Mouse (Mus musculus): Measurements from ENCODE around the gene Cav1. TPM values are rescaled to one million over a fixed set of nuclear protein-coding genes. Genes with fewer than 3 reads are reported as not detected.
A peak's percentile ranks its signal among the peaks of the same experiment; 100 is the strongest.

Cav1 gene
- polyA plus RNA-seq (2015; fragmentation: Nextera tagmentation; extraction: Ambion mirVana), result 5.4 and 8.1 TPM in 2 replicates

- H3K27me3 ChIP-seq (ENCODE audit: control insufficient read depth, insufficient read depth, low read depth, low read length), result peaks cover 20% of the 10 kb centered on the region
These were observed at the start of gene Cav1 for GRCm38 (mm10) chr6:17305954-17306601. Gene Cav1, plus strand, starts transcription at chr6:17306335.

GRCm38 (mm10) chr6:17258142-17258541, 48.0 kb upstream of the Cav1 start:
- H3K9me3 ChIP-seq (replicated peaks; ENCODE audit: control insufficient read depth, low read length), result no peaks in the 10 kb centered on the region
- no peaks in the 10 kb centered on the region for H3K27me3 ChIP-seq (ENCODE audit: control insufficient read depth, insufficient read depth, low read depth, low read length)
- no peaks in the 10 kb centered on the region for H3K36me3 ChIP-seq (ENCODE audit: control insufficient read depth, insufficient read depth)
- H3K4me1 ChIP-seq (ENCODE audit: control insufficient read depth, low read depth, low read length), result no peaks in the 10 kb centered on the region
- no peak for ATAC-seq (ENCODE audit: low read depth)
- H3K9ac ChIP-seq (ENCODE audit: low read depth, low read length), result no peak overlapping the region
- H3K27ac ChIP-seq (ENCODE audit: low read length), result no peak overlapping the region
- H3K4me2 ChIP-seq (ENCODE audit: low read depth, low read length), result no peak overlapping the region
- 58% methylated on average over 1 of the region's 1 CpGs for WGBS (ENCODE audit: insufficient replicate concordance)
- H3K4me3 ChIP-seq (ENCODE audit: low read depth, low read length), result no peak overlapping the region

More at GRCm38 (mm10) chr6:17305954-17306601, at the start of gene Cav1:
- peak; percentile 53; the same call in 1 of the 2 replicates for ATAC-seq (ENCODE audit: low read depth)
- Histone ChIP-seq H3K27ac (ENCODE audit: low read length) (no peak within 1 kb of the TSS), H3K4me2 (ENCODE audit: low read depth, low read length) (peak within 1 kb of the TSS; percentile 65), H3K9me3 (replicated peaks; ENCODE audit: control insufficient read depth, low read length) (no peaks in the 10 kb centered on the region), H3K36me3 (ENCODE audit: control insufficient read depth, insufficient read depth) (no peaks in the 10 kb centered on the region), H3K4me3 (ENCODE audit: low read depth, low read length) (peak within 1 kb of the TSS; percentile 51), H3K4me1 (ENCODE audit: control insufficient read depth, low read depth, low read length) (no peaks in the 10 kb centered on the region), H3K9ac (ENCODE audit: low read depth, low read length) (no peak within 1 kb of the TSS)
- 1% methylated on average over 26 of the region's 26 CpGs for WGBS (ENCODE audit: insufficient replicate concordance)

GRCm38 (mm10) chr6:17258911-17259310, 47.2 kb upstream of the Cav1 start:
- H3K27ac ChIP-seq (ENCODE audit: low read length), result no peak overlapping the region
- no peak for ATAC-seq (ENCODE audit: low read depth)
- WGBS (ENCODE audit: insufficient replicate concordance), result 65% methylated on average over 1 of the region's 1 CpGs

GRCm38 (mm10) chr6:17262786-17263185, 43.3 kb upstream of the Cav1 start:
- Histone ChIP-seq H3K4me3 (ENCODE audit: low read depth, low read length) (no peak overlapping the region), H3K27me3 (ENCODE audit: control insufficient read depth, insufficient read depth, low read depth, low read length) (no peaks in the 10 kb centered on the region), H3K9ac (ENCODE audit: low read depth, low read length) (no peak overlapping the region), H3K4me2 (ENCODE audit: low read depth, low read length) (no peak overlapping the region), H3K27ac (ENCODE audit: low read length) (no peak overlapping the region), H3K36me3 (ENCODE audit: control insufficient read depth, insufficient read depth) (no peaks in the 10 kb centered on the region), H3K9me3 (replicated peaks; ENCODE audit: control insufficient read depth, low read length) (no peaks in the 10 kb centered on the region), H3K4me1 (ENCODE audit: control insufficient read depth, low read depth, low read length) (no peaks in the 10 kb centered on the region)
- 38% methylated on average over 2 of the region's 2 CpGs for WGBS (ENCODE audit: insufficient replicate concordance)
- no peak for ATAC-seq (ENCODE audit: low read depth)

More at GRCm38 (mm10) chr6:17258911-17259310, 47.2 kb upstream of the Cav1 start:
- no peaks in the 10 kb centered on the region for H3K4me1 ChIP-seq (ENCODE audit: control insufficient read depth, low read depth, low read length)
- H3K36me3 ChIP-seq (ENCODE audit: control insufficient read depth, insufficient read depth), result no peaks in the 10 kb centered on the region
- no peak overlapping the region for H3K9ac ChIP-seq (ENCODE audit: low read depth, low read length)
- H3K27me3 ChIP-seq (ENCODE audit: control insufficient read depth, insufficient read depth, low read depth, low read length), result no peaks in the 10 kb centered on the region
- no peak overlapping the region for H3K4me2 ChIP-seq (ENCODE audit: low read depth, low read length)
- H3K9me3 ChIP-seq (replicated peaks; ENCODE audit: control insufficient read depth, low read length), result no peaks in the 10 kb centered on the region
- no peak overlapping the region for H3K4me3 ChIP-seq (ENCODE audit: low read depth, low read length)

- Histone ChIP-seq H3K36me3 (ENCODE audit: control insufficient read depth, insufficient read depth) (no peaks in the 10 kb centered on the region), H3K4me2 (ENCODE audit: low read depth, low read length) (no peak overlapping the region), H3K4me1 (ENCODE audit: control insufficient read depth, low read depth, low read length) (no peaks in the 10 kb centered on the region), H3K27me3 (ENCODE audit: control insufficient read depth, insufficient read depth, low read depth, low read length) (no peaks in the 10 kb centered on the region), H3K9ac (ENCODE audit: low read depth, low read length) (no peak overlapping the region), H3K9me3 (replicated peaks; ENCODE audit: control insufficient read depth, low read length) (no peaks in the 10 kb centered on the region), H3K27ac (ENCODE audit: low read length) (no peak overlapping the region), H3K4me3 (ENCODE audit: low read depth, low read length) (no peak overlapping the region)
- 30% methylated on average over 4 of the region's 4 CpGs for WGBS (ENCODE audit: insufficient replicate concordance)
- no peak for ATAC-seq (ENCODE audit: low read depth)
These were observed 41.1 kb upstream of the Cav1 start for GRCm38 (mm10) chr6:17265043-17265442.

GRCm38 (mm10) chr6:17266466-17266865, 39.7 kb upstream of the Cav1 start:
- Histone ChIP-seq H3K4me2 (ENCODE audit: low read depth, low read length) (no peak overlapping the region), H3K4me1 (ENCODE audit: control insufficient read depth, low read depth, low read length) (no peaks in the 10 kb centered on the region), H3K27ac (ENCODE audit: low read length) (no peak overlapping the region), H3K27me3 (ENCODE audit: control insufficient read depth, insufficient read depth, low read depth, low read length) (no peaks in the 10 kb centered on the region), H3K9ac (ENCODE audit: low read depth, low read length) (no peak overlapping the region), H3K9me3 (replicated peaks; ENCODE audit: control insufficient read depth, low read length) (no peaks in the 10 kb centered on the region), H3K4me3 (ENCODE audit: low read depth, low read length) (no peak overlapping the region), H3K36me3 (ENCODE audit: control insufficient read depth, insufficient read depth) (no peaks in the 10 kb centered on the region)
- 51% methylated on average over 3 of the region's 3 CpGs for WGBS (ENCODE audit: insufficient replicate concordance)
- ATAC-seq (ENCODE audit: low read depth), result no peak

GRCm38 (mm10) chr6:17278366-17278765, 27.8 kb upstream of the Cav1 start:
- no peak overlapping the region for H3K27ac ChIP-seq (ENCODE audit: low read length)
- no peak overlapping the region for H3K4me2 ChIP-seq (ENCODE audit: low read depth, low read length)
- 58% methylated on average over 3 of the region's 3 CpGs for WGBS (ENCODE audit: insufficient replicate concordance)
- no peaks in the 10 kb centered on the region; the same call in 1 of the 2 replicates for H3K4me1 ChIP-seq (ENCODE audit: control insufficient read depth, low read depth, low read length)
- H3K27me3 ChIP-seq (ENCODE audit: control insufficient read depth, insufficient read depth, low read depth, low read length), result no peaks in the 10 kb centered on the region; the same call in 1 of the 2 replicates
- H3K9me3 ChIP-seq (replicated peaks; ENCODE audit: control insufficient read depth, low read length), result no peaks in the 10 kb centered on the region
- H3K4me3 ChIP-seq (ENCODE audit: low read depth, low read length), result no peak overlapping the region
- no peaks in the 10 kb centered on the region for H3K36me3 ChIP-seq (ENCODE audit: control insufficient read depth, insufficient read depth)
- H3K9ac ChIP-seq (ENCODE audit: low read depth, low read length), result no peak overlapping the region
- ATAC-seq (ENCODE audit: low read depth), result no peak

- Histone ChIP-seq H3K27me3 (ENCODE audit: control insufficient read depth, insufficient read depth, low read depth, low read length) (no peaks in the 10 kb centered on the region; the same call in 1 of the 2 replicates), H3K4me3 (ENCODE audit: low read depth, low read length) (peak within 1 kb of the TSS; percentile 58), H3K27ac (ENCODE audit: low read length) (no peak within 1 kb of the TSS), H3K9me3 (replicated peaks; ENCODE audit: control insufficient read depth, low read length) (no peaks in the 10 kb centered on the region), H3K36me3 (ENCODE audit: control insufficient read depth, insufficient read depth) (no peaks in the 10 kb centered on the region), H3K9ac (ENCODE audit: low read depth, low read length) (peak within 1 kb of the TSS; percentile 32; the same call in 1 of the 2 replicates), H3K4me2 (ENCODE audit: low read depth, low read length) (peak within 1 kb of the TSS; percentile 68), H3K4me1 (ENCODE audit: control insufficient read depth, low read depth, low read length) (no peaks in the 10 kb centered on the region; the same call in 1 of the 2 replicates)
- WGBS (ENCODE audit: insufficient replicate concordance), result under 1% methylated on average over 37 of the region's 40 CpGs
- peak; percentile 79 for ATAC-seq (ENCODE audit: low read depth)
These were observed 25.0 kb upstream of the Cav1 start, which contains the start of gene Cav2 for GRCm38 (mm10) chr6:17280939-17281756. Gene Cav2, plus strand, starts transcription at chr6:17281185.

- WGBS (ENCODE audit: insufficient replicate concordance), result 7% methylated on average over 8 of the region's 8 CpGs
- ATAC-seq (ENCODE audit: low read depth), result no peak
- no peak overlapping the region for H3K9ac ChIP-seq (ENCODE audit: low read depth, low read length)
These were observed 24.4 kb upstream of the Cav1 start for GRCm38 (mm10) chr6:17281757-17282092.

More at GRCm38 (mm10) chr6:17281757-17282092, 24.4 kb upstream of the Cav1 start:
- Histone ChIP-seq H3K27me3 (ENCODE audit: control insufficient read depth, insufficient read depth, low read depth, low read length) (no peaks in the 10 kb centered on the region; the same call in 1 of the 2 replicates), H3K27ac (ENCODE audit: low read length) (no peak overlapping the region), H3K4me1 (ENCODE audit: control insufficient read depth, low read depth, low read length) (no peaks in the 10 kb centered on the region; the same call in 1 of the 2 replicates), H3K4me3 (ENCODE audit: low read depth, low read length) (peak overlapping the region; percentile 58), H3K4me2 (ENCODE audit: low read depth, low read length) (peak overlapping the region; percentile 68), H3K36me3 (ENCODE audit: control insufficient read depth, insufficient read depth) (no peaks in the 10 kb centered on the region), H3K9me3 (replicated peaks; ENCODE audit: control insufficient read depth, low read length) (no peaks in the 10 kb centered on the region)

All from liver, embryonic 16.5 days (tissue).